Mouse (Mus musculus) thymus, postnatal 4 days (tissue): ENCODE data around the gene Znhit3.
A peak's percentile ranks its signal among the peaks of the same experiment; 100 is the strongest.

Experiments
- DNase-seq: peaks from one replicate; pipeline ENCODE4 v3.0.0; 2021

Znhit3 gene

GRCm38 (mm10) chr11:84916053-84916702, at the start of gene Znhit3:
Gene Znhit3, minus strand, starts transcription at chr11:84916366.
- peak; percentile 79 for DNase-seq

DNA sequence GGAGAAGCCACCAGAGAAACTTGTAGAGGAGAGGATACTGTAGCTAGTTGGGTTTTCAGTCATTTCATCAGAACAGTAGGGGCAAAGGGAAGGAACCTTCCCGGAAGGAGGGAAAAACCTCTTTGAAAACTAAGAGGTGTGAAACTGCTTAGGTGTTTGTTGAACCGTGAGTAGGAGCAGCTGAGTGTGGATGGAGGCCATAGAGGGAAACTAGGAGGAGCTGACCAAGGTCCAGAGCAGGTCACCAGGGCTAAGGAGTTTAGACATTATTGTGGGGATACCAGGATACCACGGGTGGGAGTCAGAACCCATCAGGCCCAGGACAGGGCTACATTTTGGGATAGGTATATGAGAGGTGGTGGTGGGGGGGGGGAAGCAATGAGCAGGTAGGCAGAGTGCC, 47.4 kb upstream of the Znhit3 start:
- no peak for DNase-seq

GRCm38 (mm10) chr11:84962536-84962935, 46.4 kb upstream of the Znhit3 start:
- no peak for DNase-seq

GRCm38 (mm10) chr11:84961571-84961970, 45.4 kb upstream of the Znhit3 start:
- no peak for DNase-seq

DNA sequence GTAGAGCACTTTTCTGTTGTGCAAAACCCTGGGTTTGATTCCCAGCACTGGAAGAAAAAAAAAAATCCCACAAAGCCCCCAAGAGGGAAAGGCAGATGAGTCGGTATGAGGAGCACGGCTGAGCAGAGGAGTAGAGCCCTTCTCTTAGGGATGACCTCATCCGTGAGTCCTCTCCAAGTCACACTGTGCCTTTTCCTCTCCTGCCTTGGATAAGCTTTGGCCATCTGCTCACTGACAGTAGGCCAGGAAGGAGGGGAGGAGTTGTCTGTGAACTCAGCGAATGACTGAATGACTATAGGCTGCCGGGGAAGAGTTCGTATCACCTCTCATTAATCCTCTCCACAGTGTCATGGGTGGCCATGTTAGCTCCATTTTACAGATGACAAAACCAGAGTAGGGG, 44.6 kb upstream of the Znhit3 start:
- no peak for DNase-seq

GRCm38 (mm10) chr11:84960291-84960690, 44.1 kb upstream of the Znhit3 start:
- DNase-seq: no peak

DNA sequence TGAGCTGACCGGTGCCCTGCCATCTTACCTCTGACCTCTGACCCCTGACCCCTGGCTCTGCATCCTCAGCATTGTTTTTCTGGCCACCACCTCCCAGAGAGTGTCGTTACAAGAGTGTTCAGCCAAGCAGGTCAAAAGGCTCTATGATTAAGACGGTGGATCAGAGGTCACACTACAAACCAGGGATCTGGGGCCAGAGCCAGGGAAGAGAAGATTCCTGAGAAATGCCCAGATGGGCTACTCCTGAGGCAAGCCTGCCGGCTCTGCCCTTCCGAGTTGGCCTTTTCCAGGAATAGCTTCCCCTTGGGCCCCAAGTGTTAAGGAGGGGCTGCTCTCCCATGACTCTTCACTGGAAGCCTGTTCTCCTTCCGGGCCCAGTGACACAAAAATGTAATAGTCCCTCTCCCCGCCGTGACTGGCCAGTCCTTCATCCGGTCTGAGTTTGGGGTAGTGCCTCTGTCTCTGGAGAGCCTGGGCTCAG, 43.6 kb upstream of the Znhit3 start:
- DNase-seq: no peak

DNA sequence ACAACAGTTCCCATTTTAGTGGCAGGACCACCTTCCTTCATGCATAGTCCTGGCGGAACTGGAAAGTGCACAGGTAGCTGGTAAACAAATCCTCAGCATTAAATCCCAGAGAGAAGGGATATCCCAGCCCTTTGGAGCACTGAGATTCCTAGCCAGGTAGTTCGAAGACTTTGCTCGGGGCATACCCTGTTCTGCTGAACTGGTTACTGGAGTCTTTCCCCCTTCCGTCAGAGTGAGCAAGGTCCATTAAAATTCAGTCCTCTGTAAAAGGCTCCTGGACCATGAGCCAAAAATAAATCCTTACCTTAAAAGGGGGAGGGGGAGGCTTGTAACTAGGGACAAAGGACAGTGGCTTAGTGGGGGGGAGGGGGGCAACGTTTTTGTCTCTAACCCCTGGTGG, 43.0 kb upstream of the Znhit3 start:
- no peak for DNase-seq

- no peak for DNase-seq
Measured at GRCm38 (mm10) chr11:84958271-84958630, 42.1 kb upstream of the Znhit3 start.

- DNase-seq: peak; percentile 6
Measured at GRCm38 (mm10) chr11:84957591-84958270, 41.6 kb upstream of the Znhit3 start, which contains the start of gene Car4. Gene Car4, plus strand, starts transcription at chr11:84957786.

- no peak for DNase-seq
Measured at GRCm38 (mm10) chr11:84957171-84957570, 41.0 kb upstream of the Znhit3 start.

DNA sequence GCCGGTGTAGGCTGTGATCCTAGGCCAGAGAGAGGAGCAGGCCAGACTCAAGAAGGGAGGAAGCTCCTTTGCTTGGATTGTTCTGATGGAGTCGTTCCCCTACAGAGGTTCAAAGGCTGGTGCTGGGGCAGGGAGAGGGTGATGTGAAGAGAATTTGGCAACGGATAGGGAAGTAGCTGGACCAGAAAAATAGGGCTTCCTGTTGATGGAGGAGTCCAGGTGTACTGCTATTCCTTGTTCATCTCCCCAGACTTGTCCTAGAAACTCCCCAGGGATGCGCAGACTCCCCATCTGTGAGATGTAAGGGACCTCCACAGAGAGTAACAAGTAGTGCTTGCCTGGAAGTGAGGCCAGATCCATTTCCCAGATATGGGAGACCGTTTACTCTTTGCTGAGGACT, 40.2 kb upstream of the Znhit3 start:
- DNase-seq: no peak

GRCm38 (mm10) chr11:84952611-84953010, 36.4 kb upstream of the Znhit3 start:
- DNase-seq: no peak

DNA sequence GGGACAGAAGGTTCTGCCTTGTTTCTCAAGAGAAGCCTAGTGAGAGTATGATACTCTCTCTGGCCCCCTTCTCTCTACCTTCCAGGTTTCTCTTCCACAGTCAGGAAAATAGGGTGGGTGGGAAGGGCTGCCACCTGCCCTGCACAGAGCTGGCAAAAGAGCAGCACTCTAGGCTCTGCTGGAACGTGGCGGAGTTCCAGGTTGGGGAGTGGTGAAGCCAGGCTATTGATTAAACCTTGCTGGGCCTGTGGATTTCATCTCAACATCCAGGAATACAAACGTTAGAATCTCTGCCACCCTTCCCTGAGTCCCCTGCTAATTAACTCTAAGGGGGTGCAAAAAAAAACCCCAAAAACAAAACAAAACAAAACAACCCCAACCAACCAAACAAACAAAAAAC, 32.4 kb upstream of the Znhit3 start:
- no peak for DNase-seq

- DNase-seq: no peak
Measured at GRCm38 (mm10) chr11:84948114-84948513, 31.9 kb upstream of the Znhit3 start.

- no peak for DNase-seq
Measured at GRCm38 (mm10) chr11:84947206-84947605, 31.0 kb upstream of the Znhit3 start.

- DNase-seq: no peak
Measured at GRCm38 (mm10) chr11:84945841-84946240, 29.7 kb upstream of the Znhit3 start.

GRCm38 (mm10) chr11:84944639-84945435, 28.7 kb upstream of the Znhit3 start:
- no peak for DNase-seq

- peak; percentile 76 for DNase-seq
Measured at GRCm38 (mm10) chr11:84943948-84944347, 27.8 kb upstream of the Znhit3 start.

- DNase-seq: no peak
Measured at GRCm38 (mm10) chr11:84940140-84940539, 24.0 kb upstream of the Znhit3 start.

DNA sequence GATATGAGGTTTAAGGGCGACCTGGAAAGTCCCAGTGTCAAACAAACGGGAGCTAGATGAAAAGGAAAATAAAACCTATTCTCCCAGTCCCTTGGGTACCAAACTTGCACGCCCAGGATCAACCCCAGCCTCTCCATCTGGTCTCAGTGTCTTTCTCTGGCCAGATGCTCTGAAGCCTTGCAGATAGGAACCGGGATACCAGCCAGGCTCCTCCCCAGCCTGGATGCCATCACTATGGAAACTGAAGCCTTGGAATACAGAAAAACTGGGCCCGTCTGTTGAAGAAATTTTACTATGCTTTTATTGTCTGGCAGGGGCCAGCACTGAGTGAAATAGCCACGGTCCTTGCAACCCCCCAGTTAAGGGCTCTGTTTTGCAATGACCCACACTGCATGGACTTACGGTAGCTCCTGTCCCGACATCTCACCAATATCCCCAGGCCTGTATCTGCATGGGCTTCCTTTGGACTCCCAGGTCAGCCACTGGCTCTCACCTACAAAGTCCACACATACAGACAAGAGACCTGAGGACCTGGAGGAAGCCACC, 23.4 kb upstream of the Znhit3 start:
- DNase-seq: no peak

- DNase-seq: no peak
Measured at GRCm38 (mm10) chr11:84932261-84932660, 16.1 kb upstream of the Znhit3 start.

DNA sequence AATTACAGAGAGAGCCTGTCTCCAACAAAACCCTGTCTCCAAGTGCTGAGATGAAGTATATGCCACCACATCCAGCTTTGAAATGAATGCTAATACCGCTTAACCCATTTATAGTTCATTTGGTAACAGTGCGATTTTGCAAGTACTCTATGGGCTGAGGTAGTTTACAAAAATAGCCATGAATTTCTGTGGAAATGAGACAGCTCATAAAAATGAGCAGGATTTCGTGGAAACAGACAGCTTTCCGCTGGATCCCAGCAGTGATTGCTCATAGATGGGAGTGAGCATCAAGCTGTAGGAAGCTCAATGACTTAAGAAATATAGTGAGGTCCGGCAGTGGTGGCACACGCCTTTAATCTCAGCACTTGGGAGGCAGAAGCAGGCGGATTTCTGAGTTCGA, 4.8 kb upstream of the Znhit3 start:
- DNase-seq: no peak

GRCm38 (mm10) chr11:84919951-84920350, 3.8 kb upstream of the Znhit3 start:
- DNase-seq: no peak
